Mouse (Mus musculus): Measurements from ENCODE around the gene Capza1. TPM values are rescaled to one million over a fixed set of nuclear protein-coding genes. Genes with fewer than 3 reads are reported as not detected.

Capza1 gene
- polyA plus RNA-seq, 1 experiment from 2014 or later: 209 TPM

DNA sequence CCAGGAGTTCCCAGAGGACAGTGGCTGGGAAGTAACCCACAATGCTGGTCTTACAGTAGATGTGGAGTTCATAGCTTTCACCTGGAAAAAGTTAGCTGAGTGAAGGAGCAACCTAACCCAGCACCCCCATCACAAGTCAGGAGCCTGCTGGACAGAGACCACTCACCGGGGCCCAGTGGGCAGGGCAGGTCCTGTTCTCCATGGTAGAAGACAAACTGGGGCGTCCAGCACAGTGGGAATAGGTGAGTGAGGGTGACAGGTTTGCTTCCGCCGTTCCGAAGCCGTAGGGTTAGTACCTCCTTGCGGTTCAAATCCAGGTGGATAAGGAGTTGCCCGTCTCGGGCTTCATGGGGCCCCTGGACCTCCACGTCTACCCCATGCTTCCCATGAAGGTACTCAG lies 60.0 kb downstream of the Capza1 start:
- H3K27ac ChIP-seq (ENCODE audit: low read length): no peak overlapping the region
- peaks cover 46% of the 10 kb centered on the region for H3K36me3 ChIP-seq (ENCODE audit: insufficient read depth, low read length)
- no peak for ATAC-seq (ENCODE audit: low FRiP score, low TSS enrichment)
- no peak overlapping the region for H3K4me2 ChIP-seq (replicated peaks; ENCODE audit: low read depth, low read length)
- no peaks in the 10 kb centered on the region for H3K27me3 ChIP-seq (ENCODE audit: insufficient read depth, low read length)
- no peak overlapping the region for H3K9ac ChIP-seq (replicated peaks; ENCODE audit: low read length)
- H3K4me1 ChIP-seq (ENCODE audit: insufficient read depth, low read length): no peaks in the 10 kb centered on the region
- no peak overlapping the region for H3K4me3 ChIP-seq (ENCODE audit: low read length)
- WGBS: 95% methylated on average over 10 of the region's 10 CpGs
- H3K9me3 ChIP-seq (ENCODE audit: low read length): no peaks in the 10 kb centered on the region

DNA sequence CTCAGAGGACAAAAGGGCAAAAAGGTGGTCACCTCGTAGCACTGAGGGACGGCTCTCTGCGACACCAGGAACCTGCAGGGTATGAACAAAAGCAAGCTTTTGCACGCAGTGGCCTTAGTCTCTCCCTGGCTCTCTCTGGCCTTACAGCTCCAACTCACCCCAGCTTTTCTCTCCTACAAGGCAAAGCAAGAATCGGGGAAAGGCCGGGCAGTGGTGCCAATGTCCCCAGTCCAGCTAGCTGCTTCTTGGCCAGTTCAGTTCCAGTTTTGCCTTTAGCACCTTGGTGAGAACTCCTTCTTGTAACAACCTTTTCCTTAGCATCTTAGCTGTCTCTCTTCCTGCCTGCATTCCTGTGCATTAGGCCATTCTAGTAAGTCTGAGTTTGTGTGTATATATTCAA lies 62.8 kb downstream of the Capza1 start:
- H3K9me3 ChIP-seq (ENCODE audit: low read length): no peaks in the 10 kb centered on the region
- H3K9ac ChIP-seq (replicated peaks; ENCODE audit: low read length): no peak overlapping the region
- ATAC-seq (ENCODE audit: low FRiP score, low TSS enrichment): no peak
- H3K27me3 ChIP-seq (ENCODE audit: insufficient read depth, low read length): no peaks in the 10 kb centered on the region
- no peak overlapping the region for H3K27ac ChIP-seq (ENCODE audit: low read length)
- H3K4me3 ChIP-seq (ENCODE audit: low read length): no peak overlapping the region
- H3K4me2 ChIP-seq (replicated peaks; ENCODE audit: low read depth, low read length): no peak overlapping the region
- H3K4me1 ChIP-seq (ENCODE audit: insufficient read depth, low read length): no peaks in the 10 kb centered on the region
- 91% methylated on average over 6 of the region's 6 CpGs for WGBS
- H3K36me3 ChIP-seq (ENCODE audit: insufficient read depth, low read length): peaks cover 67% of the 10 kb centered on the region

DNA sequence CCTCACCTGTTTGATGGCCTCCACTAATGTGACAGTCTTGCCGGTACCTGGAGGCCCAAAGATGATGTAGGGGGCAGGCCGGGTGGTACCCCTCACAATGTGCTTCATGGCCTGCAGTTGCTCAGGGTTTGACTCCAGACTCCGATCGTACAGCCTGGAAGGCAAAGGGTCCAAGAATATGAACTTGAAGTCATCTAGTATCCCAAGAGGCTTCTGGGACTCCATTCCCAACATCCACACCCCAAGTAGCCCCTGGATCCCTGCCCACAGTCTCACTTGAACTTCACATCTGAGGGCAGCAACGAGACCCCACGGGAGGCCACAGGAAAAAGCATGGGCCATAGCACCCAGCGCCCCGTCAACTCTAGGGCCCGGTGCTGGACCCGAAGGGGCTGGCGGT lies 63.6 kb downstream of the Capza1 start:
- no peak for ATAC-seq (ENCODE audit: low FRiP score, low TSS enrichment)
- Histone ChIP-seq H3K27ac (ENCODE audit: low read length) (no peak overlapping the region), H3K4me1 (ENCODE audit: insufficient read depth, low read length) (peaks cover 5% of the 10 kb centered on the region), H3K9ac (replicated peaks; ENCODE audit: low read length) (no peak overlapping the region), H3K9me3 (ENCODE audit: low read length) (no peaks in the 10 kb centered on the region), H3K36me3 (ENCODE audit: insufficient read depth, low read length) (peaks cover 68% of the 10 kb centered on the region), H3K4me3 (ENCODE audit: low read length) (no peak overlapping the region), H3K27me3 (ENCODE audit: insufficient read depth, low read length) (no peaks in the 10 kb centered on the region), H3K4me2 (replicated peaks; ENCODE audit: low read depth, low read length) (no peak overlapping the region)
- 94% methylated on average over 11 of the region's 11 CpGs for WGBS

DNA sequence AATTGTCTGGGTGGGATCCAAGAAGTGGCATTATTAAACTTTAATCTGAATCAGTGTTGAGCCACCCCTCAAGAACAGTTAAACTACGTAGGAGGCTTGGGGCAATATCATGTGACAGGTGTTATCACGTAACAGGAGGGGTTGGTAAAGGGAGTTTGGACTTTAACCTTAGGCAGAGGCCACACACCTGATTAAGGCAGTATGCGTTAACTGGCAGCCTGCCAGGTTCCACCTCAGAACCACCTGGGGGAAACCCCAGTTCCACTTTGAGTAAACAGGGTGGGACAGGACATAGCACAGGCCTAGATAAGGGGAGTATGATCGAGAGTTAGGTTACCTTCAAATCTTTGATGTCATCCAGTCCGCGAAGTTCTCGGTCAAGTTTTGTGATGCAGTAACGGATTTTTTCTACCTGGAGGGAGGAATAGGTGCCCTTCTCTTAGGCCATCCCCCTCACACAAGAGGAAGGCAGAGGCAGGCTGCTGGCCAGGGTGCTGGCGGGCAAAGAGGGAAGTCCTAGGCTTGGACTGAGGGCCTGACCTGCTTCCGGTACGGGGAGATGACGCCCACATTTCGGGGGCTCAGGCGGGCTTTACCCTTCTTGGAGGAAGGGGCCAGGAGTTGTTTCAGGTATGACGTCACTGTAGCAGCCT lies 67.7 kb downstream of the Capza1 start:
- WGBS: 73% methylated on average over 15 of the region's 15 CpGs
- Histone ChIP-seq H3K27me3 (ENCODE audit: insufficient read depth, low read length) (no peaks in the 10 kb centered on the region), H3K4me1 (ENCODE audit: insufficient read depth, low read length) (peaks cover 44% of the 10 kb centered on the region), H3K36me3 (ENCODE audit: insufficient read depth, low read length) (peaks cover 70% of the 10 kb centered on the region), H3K27ac (ENCODE audit: low read length) (no peak overlapping the region; the same call in 1 of the 2 replicates), H3K4me2 (replicated peaks; ENCODE audit: low read depth, low read length) (no peak overlapping the region), H3K9me3 (ENCODE audit: low read length) (no peaks in the 10 kb centered on the region), H3K4me3 (ENCODE audit: low read length) (no peak overlapping the region), H3K9ac (replicated peaks; ENCODE audit: low read length) (no peak overlapping the region)
- ATAC-seq (ENCODE audit: low FRiP score, low TSS enrichment): no peak

DNA sequence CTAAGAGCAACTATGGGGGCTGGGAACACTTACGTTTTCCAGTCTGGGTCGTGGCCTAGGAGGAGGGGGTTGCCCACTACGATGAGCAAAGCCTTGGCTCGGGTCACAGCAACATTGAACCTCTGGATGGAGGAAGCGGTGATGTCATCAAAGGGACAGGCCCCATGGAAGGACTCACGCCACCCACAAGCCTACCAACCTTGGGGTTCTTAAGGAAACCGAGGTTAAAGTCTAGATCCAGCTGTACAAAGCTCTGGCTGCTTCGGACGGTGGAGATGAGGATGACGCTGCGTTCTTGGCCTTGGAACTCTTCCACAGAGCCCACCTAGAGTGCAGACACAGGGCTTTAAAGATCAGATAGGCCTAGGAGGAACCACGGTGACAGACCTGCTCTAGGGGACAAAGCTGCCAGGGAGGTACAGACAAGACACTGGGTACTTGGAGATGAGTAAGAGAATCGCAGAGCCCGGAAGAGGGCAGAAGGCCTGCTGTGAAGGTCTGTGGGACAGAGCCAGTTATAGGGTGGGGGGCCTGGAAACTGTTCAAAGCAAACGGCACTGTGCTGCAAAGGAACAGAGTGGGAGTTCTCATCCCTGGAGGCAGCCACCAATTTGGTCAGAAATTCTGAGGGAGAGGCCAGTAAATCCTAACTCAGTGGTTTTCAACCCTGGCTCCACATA lies 68.5 kb downstream of the Capza1 start:
- Histone ChIP-seq H3K9me3 (ENCODE audit: low read length) (no peaks in the 10 kb centered on the region), H3K4me1 (ENCODE audit: insufficient read depth, low read length) (peaks cover 52% of the 10 kb centered on the region), H3K9ac (replicated peaks; ENCODE audit: low read length) (no peak overlapping the region), H3K4me3 (ENCODE audit: low read length) (no peak overlapping the region), H3K4me2 (replicated peaks; ENCODE audit: low read depth, low read length) (no peak overlapping the region), H3K27me3 (ENCODE audit: insufficient read depth, low read length) (no peaks in the 10 kb centered on the region), H3K27ac (ENCODE audit: low read length) (peak overlapping the region; percentile 94; the same call in 1 of the 2 replicates), H3K36me3 (ENCODE audit: insufficient read depth, low read length) (peaks cover 63% of the 10 kb centered on the region)
- no peak for ATAC-seq (ENCODE audit: low FRiP score, low TSS enrichment)
- 59% methylated on average over 15 of the region's 15 CpGs for WGBS

DNA sequence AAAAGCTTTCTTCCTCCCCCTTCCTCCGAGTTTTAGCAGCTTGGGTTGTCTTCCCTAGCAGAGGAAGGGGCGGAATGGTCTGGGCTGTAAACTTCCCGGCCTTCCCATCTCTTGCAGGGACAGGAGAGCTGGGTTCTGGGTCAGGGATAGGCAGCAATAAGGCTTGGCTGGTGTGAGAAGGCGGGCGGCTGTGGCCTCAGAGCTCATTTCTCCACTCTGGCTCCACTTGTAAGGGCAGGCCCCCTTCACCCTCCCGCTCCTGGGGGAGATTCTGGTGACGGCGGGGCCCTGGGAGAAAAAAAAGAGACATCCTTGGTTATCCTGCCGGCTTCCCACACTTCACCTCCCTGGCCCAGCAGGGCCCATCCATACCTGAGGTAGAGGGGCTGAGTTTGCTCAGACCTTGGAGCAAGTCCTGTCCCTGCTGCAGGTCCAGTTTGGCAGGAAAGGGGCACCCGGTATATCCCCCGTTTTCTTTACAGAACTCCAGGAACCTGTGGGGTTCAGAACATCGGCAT lies 69.3 kb downstream of the Capza1 start:
- 42% methylated on average over 12 of the region's 12 CpGs for WGBS

DNA sequence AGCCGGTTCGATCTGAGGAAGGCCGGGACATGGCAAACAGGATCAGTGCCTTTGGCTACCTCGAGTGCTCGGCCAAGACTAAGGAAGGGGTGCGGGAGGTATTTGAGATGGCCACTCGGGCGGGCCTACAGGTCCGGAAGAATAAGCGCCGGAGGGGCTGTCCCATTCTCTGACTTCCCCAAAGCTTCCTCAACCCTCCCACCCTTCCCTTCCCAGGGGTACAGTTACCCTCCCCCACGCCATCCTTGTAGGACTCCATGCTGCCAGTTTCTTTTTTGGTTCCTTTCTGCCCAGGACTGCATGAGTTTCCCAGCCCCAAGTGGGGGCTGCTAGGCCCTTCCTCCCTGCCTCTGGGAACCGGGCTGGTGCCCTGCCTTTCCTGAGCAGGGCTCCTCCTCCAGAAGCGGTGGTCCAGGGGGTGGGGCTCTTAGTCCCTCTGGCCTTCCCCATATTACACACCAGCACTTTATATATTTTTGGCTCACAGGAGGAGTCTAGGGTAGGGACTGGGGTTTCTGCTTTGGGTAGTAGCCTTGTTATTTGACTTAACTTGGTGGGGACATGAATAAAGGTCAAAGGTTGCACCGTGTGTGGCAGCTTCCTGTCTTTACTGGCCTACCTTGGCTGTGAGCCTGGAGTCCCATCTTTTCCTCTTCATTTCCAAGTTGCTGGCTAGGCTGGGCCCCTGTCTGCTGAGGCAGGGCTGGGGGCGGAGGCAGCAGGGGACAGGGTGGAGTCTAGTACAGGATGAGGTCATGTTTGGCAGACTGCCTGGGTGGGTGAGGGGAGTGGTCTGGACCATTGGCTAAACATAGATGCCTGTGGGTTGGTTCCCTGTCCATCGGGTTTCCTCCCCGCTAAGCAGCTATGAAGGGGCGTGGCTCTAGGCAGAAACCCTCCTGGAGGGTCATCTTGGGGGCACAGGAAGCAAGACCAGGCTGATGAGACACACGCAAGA lies 70.2 kb downstream of the Capza1 start:
- Histone ChIP-seq H3K4me1 (ENCODE audit: insufficient read depth, low read length) (peaks cover 68% of the 10 kb centered on the region), H3K4me2 (replicated peaks; ENCODE audit: low read depth, low read length) (peak overlapping the region; percentile 21; the same call in 1 of the 2 replicates), H3K9ac (replicated peaks; ENCODE audit: low read length) (peak overlapping the region; percentile 53), H3K27ac (ENCODE audit: low read length) (peak overlapping the region; percentile 94), H3K27me3 (ENCODE audit: insufficient read depth, low read length) (no peaks in the 10 kb centered on the region), H3K9me3 (ENCODE audit: low read length) (no peaks in the 10 kb centered on the region), H3K4me3 (ENCODE audit: low read length) (no peak overlapping the region), H3K36me3 (ENCODE audit: insufficient read depth, low read length) (peaks cover 46% of the 10 kb centered on the region)
- WGBS: 41% methylated on average over 20 of the region's 20 CpGs
- peak; percentile 93 for ATAC-seq (ENCODE audit: low FRiP score, low TSS enrichment)

More for the DNA sequence above, 69.3 kb downstream of the Capza1 start:
- H3K27ac ChIP-seq (ENCODE audit: low read length): peak overlapping the region; percentile 94
- H3K4me3 ChIP-seq (ENCODE audit: low read length): no peak overlapping the region
- no peaks in the 10 kb centered on the region for H3K9me3 ChIP-seq (ENCODE audit: low read length)
- 0 out of 2 replicates have a peak overlapping the region, but pooled peaks have one; percentile 21 for H3K4me2 ChIP-seq (replicated peaks; ENCODE audit: low read depth, low read length)
- ATAC-seq (ENCODE audit: low FRiP score, low TSS enrichment): 0 out of 2 replicates have a peak, but pooled peaks have one; percentile 2
- no peaks in the 10 kb centered on the region for H3K27me3 ChIP-seq (ENCODE audit: insufficient read depth, low read length)
- H3K9ac ChIP-seq (replicated peaks; ENCODE audit: low read length): no peak overlapping the region; the same call in 1 of the 2 replicates
- peaks cover 55% of the 10 kb centered on the region for H3K36me3 ChIP-seq (ENCODE audit: insufficient read depth, low read length)
- H3K4me1 ChIP-seq (ENCODE audit: insufficient read depth, low read length): peaks cover 59% of the 10 kb centered on the region

DNA sequence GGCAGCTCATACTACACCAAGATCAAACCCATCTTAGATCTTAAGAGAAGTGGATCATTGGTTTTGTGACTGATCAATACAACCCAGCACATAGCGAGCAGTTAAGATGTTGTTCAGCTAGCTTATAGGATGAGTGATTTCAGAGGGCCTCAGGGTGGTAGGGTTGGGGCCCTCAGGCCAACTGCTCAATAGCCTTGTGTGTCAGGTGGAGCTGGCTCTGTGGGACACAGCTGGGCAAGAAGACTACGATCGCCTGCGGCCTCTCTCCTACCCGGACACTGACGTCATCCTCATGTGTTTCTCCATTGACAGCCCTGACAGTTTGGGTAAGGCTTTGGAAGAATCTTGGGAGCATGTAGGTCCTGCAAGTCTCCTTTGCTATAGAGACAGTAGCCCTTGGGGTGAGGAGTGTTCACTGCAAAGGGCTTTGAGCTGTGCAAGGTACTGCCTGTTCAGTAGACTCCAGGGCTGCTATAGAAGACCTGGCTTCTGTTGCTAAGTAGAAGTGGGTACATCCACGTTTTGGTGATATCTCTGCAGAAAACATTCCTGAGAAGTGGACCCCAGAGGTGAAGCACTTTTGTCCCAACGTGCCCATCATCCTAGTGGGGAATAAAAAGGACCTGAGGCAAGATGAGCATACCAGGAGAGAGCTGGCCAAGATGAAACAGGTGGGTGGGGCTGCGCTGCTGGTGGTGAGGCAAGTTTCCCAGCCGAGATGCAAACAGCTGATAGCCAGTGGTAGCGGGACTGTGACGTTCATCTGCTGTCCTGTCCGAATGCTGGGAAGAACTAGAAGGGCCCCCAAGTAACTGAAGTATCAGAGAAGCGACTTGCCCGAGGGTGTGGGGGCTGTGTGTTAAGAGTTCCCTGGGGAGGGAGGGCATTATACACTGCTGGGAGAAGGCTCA lies 71.7 kb downstream of the Capza1 start:
- Histone ChIP-seq H3K4me1 (ENCODE audit: insufficient read depth, low read length) (peaks cover 74% of the 10 kb centered on the region), H3K36me3 (ENCODE audit: insufficient read depth, low read length) (peaks cover 38% of the 10 kb centered on the region), H3K4me3 (ENCODE audit: low read length) (no peak overlapping the region), H3K9me3 (ENCODE audit: low read length) (no peaks in the 10 kb centered on the region), H3K4me2 (replicated peaks; ENCODE audit: low read depth, low read length) (no peak overlapping the region), H3K9ac (replicated peaks; ENCODE audit: low read length) (no peak overlapping the region), H3K27ac (ENCODE audit: low read length) (peak overlapping the region; percentile 94; the same call in 1 of the 2 replicates), H3K27me3 (ENCODE audit: insufficient read depth, low read length) (no peaks in the 10 kb centered on the region)
- WGBS: 66% methylated on average over 15 of the region's 15 CpGs
- ATAC-seq (ENCODE audit: low FRiP score, low TSS enrichment): no peak

DNA sequence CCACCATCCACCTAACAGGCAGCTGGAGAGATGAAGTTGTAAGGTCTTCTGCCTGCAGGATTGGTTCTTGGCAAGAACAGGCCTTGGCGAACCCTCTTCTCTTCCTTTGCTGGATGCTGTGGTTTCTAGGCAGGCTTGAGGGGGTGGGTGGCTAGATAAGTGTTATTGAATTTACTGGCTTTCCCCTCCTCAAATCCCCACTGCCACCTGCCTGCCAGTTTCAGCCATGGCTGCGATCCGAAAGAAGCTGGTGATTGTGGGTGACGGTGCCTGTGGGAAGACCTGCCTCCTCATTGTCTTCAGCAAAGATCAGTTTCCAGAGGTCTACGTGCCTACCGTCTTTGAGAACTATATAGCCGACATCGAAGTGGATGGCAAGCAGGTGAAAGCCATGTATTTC lies 72.6 kb downstream of the Capza1 start:
- Histone ChIP-seq H3K9me3 (ENCODE audit: low read length) (no peaks in the 10 kb centered on the region), H3K27ac (ENCODE audit: low read length) (no peak overlapping the region), H3K4me1 (ENCODE audit: insufficient read depth, low read length) (peaks cover 74% of the 10 kb centered on the region), H3K9ac (replicated peaks; ENCODE audit: low read length) (no peak overlapping the region), H3K4me3 (ENCODE audit: low read length) (no peak overlapping the region), H3K36me3 (ENCODE audit: insufficient read depth, low read length) (peaks cover 29% of the 10 kb centered on the region), H3K4me2 (replicated peaks; ENCODE audit: low read depth, low read length) (no peak overlapping the region), H3K27me3 (ENCODE audit: insufficient read depth, low read length) (no peaks in the 10 kb centered on the region)
- ATAC-seq (ENCODE audit: low FRiP score, low TSS enrichment): no peak
- 93% methylated on average over 8 of the region's 8 CpGs for WGBS

Measured in kidney, embryonic 16.5 days (tissue).